10 mouse cellular contexts compared by ENCODE assay signal in the genomic region with DNA sequence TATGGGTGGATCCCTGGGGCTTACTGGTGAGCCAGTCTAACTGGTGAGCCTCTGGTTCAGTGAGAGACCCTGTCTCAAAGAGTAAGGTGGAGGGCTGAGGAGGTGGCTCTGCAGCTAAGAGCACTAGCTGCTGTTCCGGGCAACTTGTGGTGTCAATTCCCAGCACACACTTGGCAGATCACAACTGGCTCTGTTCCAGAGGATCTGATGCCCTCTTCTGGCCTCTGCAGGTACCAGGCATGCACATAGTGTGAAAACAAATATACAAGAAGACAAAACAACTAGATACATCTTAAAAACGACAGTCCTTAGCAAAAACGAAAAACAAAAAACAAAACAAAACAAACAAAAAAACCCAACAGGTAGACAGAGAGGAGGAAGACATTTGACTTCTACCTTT. TPM values are rescaled to one million over a fixed set of nuclear protein-coding genes. Genes with fewer than 3 reads are reported as not detected.
DNase-seq lines count a peak whose midpoint lies in the region; ATAC-seq and TF ChIP-seq lines count a peak whose summit lies in the region.
"Had no signal": no experiment of that assay in that cellular context is flagged by ENCODE, and none has a peak within 500 bp of the region (broad histone marks: within the 10 kb centered on the region; RNA-seq: fewer than 3 reads in every experiment).

No protein-coding gene starts in this region.

- no peak overlapping the region for H3K4me3 ChIP-seq in heart, adult 2 months
- H3K4me3 ChIP-seq in heart, embryonic 12.5 days: no peak overlapping the region
- no peak overlapping the region for H3K4me3 ChIP-seq in testis, adult 2 months (ENCODE audit: control insufficient read depth, low read depth, low read length)
- H3K4me3 ChIP-seq: embryonic facial prominence, embryonic 13.5 days; liver, embryonic 13.5 days had no signal

- H3K4me2 ChIP-seq in heart, embryonic 12.5 days: no peak overlapping the region
- H3K4me2 ChIP-seq: embryonic facial prominence, embryonic 13.5 days; liver, embryonic 13.5 days had no signal

- no peaks in the 10 kb centered on the region for H3K79me2 ChIP-seq in heart, adult 2 months (replicated peaks; ENCODE audit: control insufficient read depth, insufficient read depth, low read length)

- WGBS in heart, adult 2 months: 60% methylated on average over 3 of the region's 3 CpGs
- 45% methylated on average over 3 of the region's 3 CpGs for WGBS in heart, embryonic 12.5 days

- intact Hi-C loops in heart, adult 2 months (cut with DNase I): no loop called here

- TF ChIP-seq EP300 in heart, adult 2 months (IDR thresholded peaks at IDR 0.05; ENCODE audit: insufficient read depth, low read depth, low read length): no peak

- no peak for DNase-seq in heart, adult 2 months
- DNase-seq in testis, postnatal 14 days (ENCODE audit: low spot score): no peak
- DNase-seq in kidney, postnatal 14 days: peak; percentile 52
- DNase-seq in thymus, postnatal 25 days: peak; percentile 61
- no peak for DNase-seq in right cerebral cortex, adult 2 months (ENCODE audit: low spot score in 2 of 2)
- DNase-seq: liver, embryonic 13.5 days had no signal

- H3K27ac ChIP-seq in heart, adult 2 months: no peak overlapping the region
- H3K27ac ChIP-seq in heart, embryonic 12.5 days (ENCODE audit: poor library complexity, severe bottlenecking): no peak overlapping the region
- no peak overlapping the region for H3K27ac ChIP-seq in testis, adult 2 months (ENCODE audit: control insufficient read depth, insufficient read depth, low read depth, low read length)
- H3K27ac ChIP-seq: embryonic facial prominence, embryonic 13.5 days; liver, embryonic 13.5 days had no signal

- H3K9ac ChIP-seq in heart, adult 2 months (ENCODE audit: low read depth, low read length): no peak overlapping the region
- no peak overlapping the region for H3K9ac ChIP-seq in heart, embryonic 12.5 days
- H3K9ac ChIP-seq: embryonic facial prominence, embryonic 13.5 days; liver, embryonic 13.5 days had no signal

- ATAC-seq in heart, embryonic 12.5 days (ENCODE audit: insufficient number of reproducible peaks, low FRiP score): no peak
- no peak for ATAC-seq in inflammation-experienced regulatory T-cells, adult 6 months

- H3K36me3 ChIP-seq in heart, adult 2 months (ENCODE audit: control insufficient read depth, insufficient read depth, low read length): no peaks in the 10 kb centered on the region
- H3K36me3 ChIP-seq in heart, embryonic 12.5 days: no peaks in the 10 kb centered on the region
- H3K36me3 ChIP-seq in testis, adult 2 months (ENCODE audit: control insufficient read depth, insufficient read depth, low read length): no peaks in the 10 kb centered on the region
- H3K36me3 ChIP-seq: embryonic facial prominence, embryonic 13.5 days; liver, embryonic 13.5 days had no signal

- no peak for TF ChIP-seq POLR2A in heart, adult 2 months (IDR thresholded peaks at IDR 0.05; ENCODE audit: insufficient read depth, low read depth, low read length)
- no peak for TF ChIP-seq POLR2A in testis, adult 2 months (IDR thresholded peaks at IDR 0.05; ENCODE audit: control insufficient read depth, low read depth, low read length)

- H3K9me3 ChIP-seq in heart, embryonic 12.5 days (replicated peaks): peaks cover 4% of the 10 kb centered on the region; the same call in 1 of the 2 replicates
- H3K9me3 ChIP-seq: embryonic facial prominence, embryonic 13.5 days had no signal

- peak; percentile 62 for TF ChIP-seq CTCF in heart, adult 2 months (IDR thresholded peaks at IDR 0.05)
- peak; percentile 9; the same call in 1 of the 2 replicates for TF ChIP-seq CTCF in testis, adult 2 months (IDR thresholded peaks at IDR 0.05; ENCODE audit: control insufficient read depth, insufficient read depth, insufficient replicate concordance, low read depth, low read length)

- H3K4me1 ChIP-seq in heart, adult 2 months (ENCODE audit: control insufficient read depth, insufficient read depth, low read length): peaks cover 3% of the 10 kb centered on the region; the same call in 1 of the 2 replicates
- H3K4me1 ChIP-seq in heart, embryonic 12.5 days (replicated peaks): peaks cover 16% of the 10 kb centered on the region
- peaks cover under 1% of the 10 kb centered on the region; the same call in 1 of the 2 replicates for H3K4me1 ChIP-seq in testis, adult 2 months (ENCODE audit: control insufficient read depth, insufficient read depth, low read length)

- H3K27me3 ChIP-seq in heart, adult 2 months (ENCODE audit: control insufficient read depth, insufficient read depth, low read length): no peaks in the 10 kb centered on the region
- no peaks in the 10 kb centered on the region for H3K27me3 ChIP-seq in heart, embryonic 12.5 days (replicated peaks)
- no peaks in the 10 kb centered on the region for H3K27me3 ChIP-seq in testis, adult 2 months (ENCODE audit: control insufficient read depth, insufficient read depth, low read length)
- H3K27me3 ChIP-seq: embryonic facial prominence, embryonic 13.5 days; liver, embryonic 13.5 days had no signal

RNA-seq across cellular contexts. Expression of a gene that starts 5.2 kb away (rescaled TPM):
- total RNA-seq in heart, adult 2 months (2021): 10 to 100 TPM; 75.0 to 82.4 TPM
- 51.8 and 73.7 TPM in 2 replicates for polyA plus RNA-seq in heart, adult 2 months (2012; rRNA removed)
- polyA plus RNA-seq in heart, embryonic 12.5 days (2016; fragmentation: Nextera tagmentation; extraction: Ambion mirVana): 60.6 and 61.8 TPM in 2 replicates
- 20.8 and 23.7 TPM in 2 replicates for polyA plus RNA-seq in testis, adult 2 months (2012; rRNA removed)
- polyA plus RNA-seq in inflammation-experienced regulatory T-cells, adult 6 months (2017; shearing (Covaris generic)): 10 to 100 TPM; 18.6 to 32.5 (median 25.5) TPM

RNA-seq across cellular contexts. Expression of a gene that starts 23.0 kb away (rescaled TPM):
- 1 to 10 TPM; 5.7 to 5.9 TPM for total RNA-seq in heart, adult 2 months (2021)
- 5.4 and 10.1 TPM in 2 replicates for polyA plus RNA-seq in heart, adult 2 months (2012; rRNA removed)
- polyA plus RNA-seq in heart, embryonic 12.5 days (2016; fragmentation: Nextera tagmentation; extraction: Ambion mirVana): 2.7 and 3.1 TPM in 2 replicates
- 1.7 and 1.9 TPM in 2 replicates for polyA plus RNA-seq in testis, adult 2 months (2012; rRNA removed)
- polyA plus RNA-seq in inflammation-experienced regulatory T-cells, adult 6 months (2017; shearing (Covaris generic)): 1 to 10 TPM; 2.9 to 4.1 (median 3.0) TPM

RNA-seq across cellular contexts. Expression of a gene that starts 39.1 kb away (rescaled TPM):
- total RNA-seq in heart, adult 2 months (2021): 10 to 100 TPM; 71.0 to 76.2 TPM
- 24.5 and 29.4 TPM in 2 replicates for polyA plus RNA-seq in heart, adult 2 months (2012; rRNA removed)
- 57.0 and 60.9 TPM in 2 replicates for polyA plus RNA-seq in heart, embryonic 12.5 days (2016; fragmentation: Nextera tagmentation; extraction: Ambion mirVana)
- 79.0 and 82.5 TPM in 2 replicates for polyA plus RNA-seq in testis, adult 2 months (2012; rRNA removed)
- polyA plus RNA-seq in inflammation-experienced regulatory T-cells, adult 6 months (2017; shearing (Covaris generic)): 10 to 100 TPM; 46.6 to 56.2 (median 54.7) TPM

Comparison
In these comparisons a context has a peak if more than half of its experiments do, and no peak if none do; other contexts are left out.
1. DNase-seq: peak in kidney, postnatal 14 days (single experiment) and thymus, postnatal 25 days (single experiment); none in heart, adult 2 months (0 of 2), testis, postnatal 14 days (single experiment) and right cerebral cortex, adult 2 months (0 of 2).